Mouse (Mus musculus): Measurements from ENCODE around the gene Nck1. TPM values are rescaled to one million over a fixed set of nuclear protein-coding genes. Genes with fewer than 3 reads are reported as not detected.

Nck1 gene
- polyA plus RNA-seq, 1 experiment: 21.5 TPM

DNA sequence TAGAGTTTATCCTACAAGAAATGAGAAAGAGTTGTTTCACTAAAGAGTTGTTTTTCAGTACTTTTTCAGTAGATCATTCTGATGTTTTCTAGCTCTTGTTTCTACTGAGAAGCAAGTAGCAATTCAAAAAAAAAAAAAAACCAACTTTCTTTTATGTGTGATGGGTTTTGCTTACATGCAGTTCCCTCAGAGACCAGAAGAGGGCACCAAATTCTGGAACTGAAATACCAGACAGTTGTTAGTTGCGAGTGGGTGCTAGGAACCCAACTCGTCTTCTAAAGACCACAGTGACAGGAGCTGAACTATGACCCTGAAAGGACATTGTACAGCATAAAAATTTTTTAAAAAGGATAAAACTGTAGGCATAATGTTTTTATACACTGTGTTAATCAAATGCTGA is 2.4 kb upstream of the Nck1 start:
- no peak overlapping the region for H3K27ac ChIP-seq (ENCODE audit: control insufficient read depth, insufficient read depth, low read depth, low read length, poor library complexity)
- no peak for TF ChIP-seq POLR2A (IDR thresholded peaks at IDR 0.05; ENCODE audit: borderline replicate concordance, control insufficient read depth, low read depth, low read length)
- no peak for TF ChIP-seq CTCF (IDR thresholded peaks at IDR 0.05; ENCODE audit: control insufficient read depth, insufficient read depth, low read length)
- no peak overlapping the region for H3K4me3 ChIP-seq (replicated peaks; ENCODE audit: control insufficient read depth, low read depth, low read length)
- WGBS: 92% methylated on average over 2 of the region's 2 CpGs
- no peaks in the 10 kb centered on the region for H3K4me1 ChIP-seq (ENCODE audit: control insufficient read depth, insufficient read depth, low read length)

DNA sequence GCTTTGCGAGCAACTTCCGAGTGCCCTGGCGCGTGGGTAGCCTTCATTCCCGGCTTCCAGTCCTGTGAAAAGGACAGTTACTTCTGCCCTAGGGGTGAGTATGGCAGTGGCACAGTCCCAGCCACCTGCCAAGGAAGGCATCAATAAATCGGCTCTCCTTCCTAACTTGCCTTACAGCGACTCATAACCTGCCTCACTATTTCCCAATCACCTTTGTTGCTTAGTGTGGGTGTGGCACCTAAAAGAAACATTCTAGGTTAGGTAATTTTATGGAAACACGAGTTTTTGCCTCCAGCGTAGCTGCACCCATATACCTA is 618 bp upstream of the Nck1 start:
- Histone ChIP-seq H3K27ac (ENCODE audit: control insufficient read depth, insufficient read depth, low read depth, low read length, poor library complexity) (peak overlapping the region; percentile 100), H3K4me3 (replicated peaks; ENCODE audit: control insufficient read depth, low read depth, low read length) (peak overlapping the region; percentile 100), H3K4me1 (ENCODE audit: control insufficient read depth, insufficient read depth, low read length) (no peaks in the 10 kb centered on the region)
- TF ChIP-seq CTCF (IDR thresholded peaks at IDR 0.05; ENCODE audit: control insufficient read depth, insufficient read depth, low read length): no peak
- WGBS: 2% methylated on average over 9 of the region's 9 CpGs

DNA sequence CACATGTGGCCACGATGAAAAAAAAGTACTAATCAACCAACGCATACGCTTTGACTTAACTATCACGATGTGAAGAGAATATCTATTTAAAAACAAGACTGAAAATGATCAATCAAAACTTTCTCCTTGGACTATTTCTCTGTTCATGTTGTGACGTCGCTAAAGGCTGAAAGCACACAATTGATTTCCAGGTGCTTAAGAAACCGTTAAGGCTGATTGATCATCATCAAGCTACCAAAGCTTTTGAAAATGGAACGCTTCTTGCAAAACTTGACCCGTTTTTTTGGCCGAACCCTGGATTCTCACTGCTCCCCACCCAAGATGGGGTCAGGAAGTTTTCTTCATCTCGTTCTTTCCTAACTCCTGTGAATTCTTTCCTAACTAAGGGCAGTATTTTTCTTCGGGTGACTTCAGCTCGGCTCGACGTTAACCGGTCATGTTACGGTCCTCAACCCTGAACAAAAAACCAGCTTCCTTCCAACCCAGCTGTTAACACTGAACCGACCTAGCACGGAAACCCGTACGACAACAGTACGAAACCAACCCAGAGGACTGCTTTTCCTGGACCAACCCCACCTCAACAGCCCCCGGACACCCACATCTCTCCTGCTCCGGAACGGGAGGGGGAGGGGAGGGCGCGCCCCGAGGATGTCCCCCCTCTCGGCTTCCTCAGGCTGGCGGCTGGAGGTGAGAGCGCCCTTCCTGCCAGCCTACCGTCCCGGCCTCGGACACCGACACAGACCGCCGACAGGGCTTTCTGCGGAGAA is 803 bp downstream of the Nck1 start:
- TF ChIP-seq CTCF (IDR thresholded peaks at IDR 0.05; ENCODE audit: control insufficient read depth, insufficient read depth, low read length) (no peak), POLR2A (IDR thresholded peaks at IDR 0.05; ENCODE audit: borderline replicate concordance, control insufficient read depth, low read depth, low read length) (no peak)
- WGBS: 1% methylated on average over 38 of the region's 38 CpGs
- H3K4me1 ChIP-seq (ENCODE audit: control insufficient read depth, insufficient read depth, low read length): no peaks in the 10 kb centered on the region; the same call in 1 of the 2 replicates
- peak overlapping the region; percentile 100 for H3K4me3 ChIP-seq (replicated peaks; ENCODE audit: control insufficient read depth, low read depth, low read length)
- peak overlapping the region; percentile 100 for H3K27ac ChIP-seq (ENCODE audit: control insufficient read depth, insufficient read depth, low read depth, low read length, poor library complexity)

- 46% methylated on average over 2 of the region's 2 CpGs for WGBS
- no peaks in the 10 kb centered on the region; the same call in 1 of the 2 replicates for H3K4me1 ChIP-seq (ENCODE audit: control insufficient read depth, insufficient read depth, low read length)
- TF ChIP-seq POLR2A (IDR thresholded peaks at IDR 0.05; ENCODE audit: borderline replicate concordance, control insufficient read depth, low read depth, low read length): no peak
- no peak for TF ChIP-seq CTCF (IDR thresholded peaks at IDR 0.05; ENCODE audit: control insufficient read depth, insufficient read depth, low read length)
- no peak overlapping the region for H3K27ac ChIP-seq (ENCODE audit: control insufficient read depth, insufficient read depth, low read depth, low read length, poor library complexity)
- H3K4me3 ChIP-seq (replicated peaks; ENCODE audit: control insufficient read depth, low read depth, low read length): no peak overlapping the region
Measured at GRCm38 (mm10) chr9:100535618-100536262, 10.2 kb downstream of the Nck1 start.

- H3K4me1 ChIP-seq (ENCODE audit: control insufficient read depth, insufficient read depth, low read length): no peaks in the 10 kb centered on the region; the same call in 1 of the 2 replicates
- H3K4me3 ChIP-seq (replicated peaks; ENCODE audit: control insufficient read depth, low read depth, low read length): no peak overlapping the region
- no peak overlapping the region for H3K27ac ChIP-seq (ENCODE audit: control insufficient read depth, insufficient read depth, low read depth, low read length, poor library complexity)
- no peak for TF ChIP-seq CTCF (IDR thresholded peaks at IDR 0.05; ENCODE audit: control insufficient read depth, insufficient read depth, low read length)
- TF ChIP-seq POLR2A (IDR thresholded peaks at IDR 0.05; ENCODE audit: borderline replicate concordance, control insufficient read depth, low read depth, low read length): no peak
- 69% methylated on average over 3 of the region's 3 CpGs for WGBS
Measured at GRCm38 (mm10) chr9:100534686-100535085, 11.2 kb downstream of the Nck1 start.

DNA sequence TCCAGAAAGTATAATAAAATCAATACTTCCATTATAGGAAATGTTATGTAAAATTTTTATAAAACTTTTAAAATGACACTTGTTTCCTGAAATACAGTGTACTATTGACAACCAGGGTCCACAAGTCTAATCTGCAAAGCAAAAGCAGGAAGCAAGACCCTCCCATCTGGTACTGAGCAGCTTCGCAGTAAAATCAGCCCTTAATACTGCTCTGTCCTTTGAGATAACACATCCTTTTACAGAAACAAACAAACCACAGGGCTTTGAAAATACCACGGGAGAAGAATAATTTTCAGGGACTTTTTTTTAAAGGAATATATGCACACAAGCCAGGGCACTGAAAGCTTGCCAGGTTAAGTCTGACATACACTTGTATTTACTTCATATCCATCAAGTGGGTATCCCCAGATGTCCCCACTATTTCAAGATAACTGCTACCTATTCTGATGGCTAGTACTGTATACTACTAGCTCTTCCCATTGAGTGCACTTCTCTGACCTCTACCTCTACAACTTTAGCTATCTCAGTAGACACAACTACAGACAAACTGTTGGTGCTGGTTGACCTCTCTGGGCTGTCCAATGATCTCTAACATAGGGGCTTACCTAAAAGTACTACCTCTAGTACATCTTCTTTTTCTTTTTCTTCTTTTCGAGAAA is 13.0 kb downstream of the Nck1 start:
- H3K27ac ChIP-seq (ENCODE audit: control insufficient read depth, insufficient read depth, low read depth, low read length, poor library complexity): no peak overlapping the region
- 39% methylated on average over 3 of the region's 3 CpGs for WGBS
- H3K4me1 ChIP-seq (ENCODE audit: control insufficient read depth, insufficient read depth, low read length): no peaks in the 10 kb centered on the region; the same call in 1 of the 2 replicates

DNA sequence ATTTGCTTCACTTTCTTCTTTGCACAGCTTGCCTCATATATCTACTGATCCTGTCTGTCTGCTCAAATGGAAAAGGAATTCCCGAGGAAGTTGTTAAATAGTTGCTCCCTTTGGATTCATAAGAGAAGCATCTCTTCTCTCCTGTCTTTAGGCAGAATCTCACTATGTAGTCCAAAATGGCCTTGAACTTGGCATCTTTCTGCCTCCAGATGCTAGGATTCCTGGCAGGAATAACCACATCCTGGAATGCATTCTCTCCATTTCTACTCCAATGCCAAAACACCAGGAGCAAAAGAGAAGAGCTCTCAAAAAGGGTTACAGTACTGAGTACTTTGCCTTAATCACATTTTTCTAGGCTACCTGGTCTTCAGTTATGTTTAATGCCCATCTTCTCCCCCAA is 14.6 kb downstream of the Nck1 start:
- no peak for TF ChIP-seq POLR2A (IDR thresholded peaks at IDR 0.05; ENCODE audit: borderline replicate concordance, control insufficient read depth, low read depth, low read length)
- no peak for TF ChIP-seq CTCF (IDR thresholded peaks at IDR 0.05; ENCODE audit: control insufficient read depth, insufficient read depth, low read length)
- no peak overlapping the region for H3K4me3 ChIP-seq (replicated peaks; ENCODE audit: control insufficient read depth, low read depth, low read length)
- H3K27ac ChIP-seq (ENCODE audit: control insufficient read depth, insufficient read depth, low read depth, low read length, poor library complexity): no peak overlapping the region
- no peaks in the 10 kb centered on the region; the same call in 1 of the 2 replicates for H3K4me1 ChIP-seq (ENCODE audit: control insufficient read depth, insufficient read depth, low read length)
- WGBS: 7% methylated on average over 1 of the region's 1 CpGs

More for the DNA sequence above, 13.0 kb downstream of the Nck1 start:
- H3K4me3 ChIP-seq (replicated peaks; ENCODE audit: control insufficient read depth, low read depth, low read length): no peak overlapping the region
- TF ChIP-seq CTCF (IDR thresholded peaks at IDR 0.05; ENCODE audit: control insufficient read depth, insufficient read depth, low read length) (no peak), POLR2A (IDR thresholded peaks at IDR 0.05; ENCODE audit: borderline replicate concordance, control insufficient read depth, low read depth, low read length) (no peak)

DNA sequence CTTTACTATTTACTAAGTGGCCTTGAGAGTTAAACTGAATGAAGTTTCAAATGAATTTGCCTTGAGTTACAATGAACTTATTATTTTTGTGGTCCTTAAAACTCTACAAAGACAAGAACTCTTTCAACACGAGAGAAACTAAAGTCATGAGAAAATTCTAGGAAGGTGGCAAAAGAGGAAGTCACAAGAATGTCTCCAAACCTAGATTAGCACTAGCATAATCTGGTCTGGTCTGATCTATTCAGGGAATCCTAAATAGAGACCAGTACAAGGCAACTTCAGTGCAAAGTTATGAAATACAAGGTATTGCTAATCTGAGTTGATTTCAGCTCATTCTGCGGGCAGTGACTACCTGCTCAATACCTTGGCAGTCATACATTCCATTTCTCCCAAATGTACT is 20.7 kb downstream of the Nck1 start:
- Histone ChIP-seq H3K4me1 (ENCODE audit: control insufficient read depth, insufficient read depth, low read length) (no peaks in the 10 kb centered on the region; the same call in 1 of the 2 replicates), H3K4me3 (replicated peaks; ENCODE audit: control insufficient read depth, low read depth, low read length) (no peak overlapping the region), H3K27ac (ENCODE audit: control insufficient read depth, insufficient read depth, low read depth, low read length, poor library complexity) (no peak overlapping the region)
- 21% methylated on average over 2 of the region's 2 CpGs for WGBS
- TF ChIP-seq CTCF (IDR thresholded peaks at IDR 0.05; ENCODE audit: control insufficient read depth, insufficient read depth, low read length): no peak
- TF ChIP-seq POLR2A (IDR thresholded peaks at IDR 0.05; ENCODE audit: borderline replicate concordance, control insufficient read depth, low read depth, low read length): no peak

All from bone marrow, adult 2 months (tissue).